Mouse (Mus musculus) brain, embryonic 14.5 days (tissue): Measurements from ENCODE around the gene Shroom3. TPM values are rescaled to one million over a fixed set of nuclear protein-coding genes. Genes with fewer than 3 reads are reported as not detected.
A peak's percentile ranks its signal among the peaks of the same experiment; 100 is the strongest.

Experiments
- DNase-seq: peaks from one replicate; pipeline ENCODE4 v3.0.0-alpha.2; 2011; ENCODE audit warnings: low read depth
- CTCF ChIP-seq: fragments of 200-500 bp; IDR thresholded peaks from 2 replicates; pipeline ENCODE4 v1.5.1; 2012; ENCODE audit warnings: inconsistent platforms, mild to moderate bottlenecking, moderate library complexity, borderline replicate concordance; ENCODE audit not compliant: insufficient read depth, insufficient read length; ENCODE audit errors: extremely low read depth
- POLR2A ChIP-seq: fragments of 200-500 bp; IDR thresholded peaks from 2 replicates; pipeline ENCODE4 v1.6.1; 2012; ENCODE audit warnings: mild to moderate bottlenecking, inconsistent platforms, borderline replicate concordance; ENCODE audit not compliant: poor library complexity, insufficient read depth, insufficient read length, severe bottlenecking; ENCODE audit errors: extremely low read depth
- polyA plus RNA-seq: library from polyadenylated mRNA; depleted of rRNA; stranded (reverse); fragments of >200 nt; gene quantifications from 2 replicates; pipeline ENCODE4 v1.2.3, GENCODE M21; 2012

Shroom3 gene
- polyA plus RNA-seq, 1 experiment, result 8.0 TPM

- no peak for DNase-seq
- TF ChIP-seq POLR2A, result no peak
Measured at GRCm38 (mm10) chr5:92707921-92708491, 24.8 kb downstream of the Shroom3 start.

GRCm38 (mm10) chr5:92710779-92711178 is 27.5 kb downstream of the Shroom3 start:
- TF ChIP-seq CTCF (no peak), POLR2A (no peak)
- no peak for DNase-seq

GRCm38 (mm10) chr5:92711666-92712290 is 28.5 kb downstream of the Shroom3 start:
- no peak for TF ChIP-seq CTCF
- no peak for TF ChIP-seq POLR2A

GRCm38 (mm10) chr5:92712621-92713395 is 29.6 kb downstream of the Shroom3 start:
- TF ChIP-seq CTCF (no peak), POLR2A (no peak)
- DNase-seq, result peak; percentile 55

More at GRCm38 (mm10) chr5:92711666-92712290, 28.5 kb downstream of the Shroom3 start:
- peak; percentile 50 for DNase-seq

- TF ChIP-seq POLR2A (no peak), CTCF (no peak)
- DNase-seq, result no peak
Measured at GRCm38 (mm10) chr5:92714886-92715285, 31.7 kb downstream of the Shroom3 start.

- no peak for TF ChIP-seq CTCF
- no peak for TF ChIP-seq POLR2A
- DNase-seq, result peak; percentile 71
Measured at GRCm38 (mm10) chr5:92715319-92715718, 32.1 kb downstream of the Shroom3 start.

GRCm38 (mm10) chr5:92715890-92716289 is 32.7 kb downstream of the Shroom3 start:
- TF ChIP-seq CTCF (no peak), POLR2A (no peak)
- DNase-seq, result no peak

- TF ChIP-seq POLR2A (no peak), CTCF (no peak)
- DNase-seq, result no peak
Measured at GRCm38 (mm10) chr5:92717666-92718360, 34.6 kb downstream of the Shroom3 start.

- no peak for TF ChIP-seq CTCF
- TF ChIP-seq POLR2A, result no peak
- DNase-seq, result no peak
Measured at GRCm38 (mm10) chr5:92718856-92719255, 35.6 kb downstream of the Shroom3 start.

GRCm38 (mm10) chr5:92721610-92722009 is 38.4 kb downstream of the Shroom3 start:
- TF ChIP-seq POLR2A (no peak), CTCF (no peak)
- no peak for DNase-seq

GRCm38 (mm10) chr5:92725935-92726334 is 42.7 kb downstream of the Shroom3 start:
- DNase-seq, result peak; percentile 91
- TF ChIP-seq POLR2A (no peak), CTCF (peak; percentile 80)
